8 mouse cellular contexts compared by ENCODE assay signal in the genomic region with DNA sequence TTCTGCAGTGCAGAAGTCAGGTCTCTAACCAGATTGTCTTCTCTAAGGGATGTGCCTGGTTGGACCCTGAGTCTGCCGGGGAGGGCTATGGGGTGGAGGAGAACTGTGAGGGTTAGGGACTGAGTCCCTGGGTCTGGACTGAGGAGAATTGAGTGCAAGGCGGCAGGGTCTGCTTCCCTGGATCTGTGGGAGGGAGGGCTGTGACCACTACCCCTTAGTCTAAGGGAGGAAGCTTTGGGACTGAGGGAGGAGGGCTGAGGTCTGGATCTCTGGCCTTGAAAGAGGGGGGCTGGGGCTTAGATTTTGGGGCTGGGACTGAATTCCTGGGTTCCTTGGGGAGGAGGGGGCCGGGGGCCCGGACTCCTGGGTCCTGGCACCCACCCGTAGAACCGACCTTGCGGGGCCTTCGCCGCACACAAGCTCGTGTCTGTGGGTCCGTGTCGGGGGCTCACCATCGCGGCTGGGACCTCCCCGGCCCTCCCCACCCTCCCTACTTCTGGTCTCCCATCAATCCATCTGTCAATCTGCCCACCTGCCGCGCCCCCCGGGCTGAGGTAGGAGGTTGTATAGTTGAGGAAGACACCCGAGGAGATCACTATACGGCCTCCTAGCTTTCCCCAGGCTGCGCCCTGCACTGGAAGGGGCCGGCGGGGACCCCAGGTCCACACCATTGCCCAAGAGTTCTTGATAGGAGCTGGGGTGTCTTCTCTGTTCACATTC. TPM values are rescaled to one million over a fixed set of nuclear protein-coding genes. Genes with fewer than 3 reads are reported as not detected.
DNase-seq lines count a peak whose midpoint lies in the region; ATAC-seq and TF ChIP-seq lines count a peak whose summit lies in the region.

No protein-coding gene starts in this region.

- H3K4me3 ChIP-seq in left cerebral cortex, adult 2 months: peak overlapping the region; percentile 89
- H3K4me3 ChIP-seq in embryonic facial prominence, embryonic 11.5 days (ENCODE audit: low read depth, low read length): peak overlapping the region; percentile 86
- H3K4me3 ChIP-seq in hindbrain, embryonic 14.5 days (replicated peaks; ENCODE audit: low read length): peak overlapping the region; percentile 83
- peak overlapping the region; percentile 90 for H3K4me3 ChIP-seq in midbrain, postnatal 0 days (ENCODE audit: low read depth, low read length)

- peak overlapping the region; percentile 99 for H3K27ac ChIP-seq in left cerebral cortex, adult 2 months
- peak overlapping the region; percentile 11; the same call in 1 of the 2 replicates for H3K27ac ChIP-seq in embryonic facial prominence, embryonic 11.5 days (replicated peaks; ENCODE audit: low read depth, low read length)
- peak overlapping the region; percentile 100 for H3K27ac ChIP-seq in hindbrain, embryonic 14.5 days
- peak overlapping the region; percentile 100 for H3K27ac ChIP-seq in midbrain, postnatal 0 days (ENCODE audit: low read depth, low read length)

- DNase-seq in left cerebral cortex, adult 2 months (ENCODE audit: extremely low spot score in 1 of 2, low spot score in 2 of 2): no peak
- DNase-seq in left cerebral cortex, postnatal 25 days (ENCODE audit: low spot score in 2 of 2): no peak
- DNase-seq in embryonic facial prominence, embryonic 11.5 days (ENCODE audit: low spot score): no peak
- no peak for DNase-seq in hindbrain, embryonic 14.5 days (ENCODE audit: low spot score)
- DNase-seq in midbrain, postnatal 0 days (ENCODE audit: low spot score): no peak
- no peak for DNase-seq in thymus, postnatal 25 days
- DNase-seq in spleen, postnatal 14 days (ENCODE audit: low spot score in 2 of 2): no peak
- DNase-seq in right cerebral cortex, postnatal 36 days (ENCODE audit: low spot score in 2 of 2): no peak

- ATAC-seq in embryonic facial prominence, embryonic 11.5 days (replicated peaks; ENCODE audit: insufficient number of reproducible peaks, low FRiP score, low TSS enrichment, low read depth): no peak
- ATAC-seq in hindbrain, embryonic 14.5 days (ENCODE audit: low FRiP score): no peak
- ATAC-seq in midbrain, postnatal 0 days (ENCODE audit: low FRiP score): no peak

- H3K36me3 ChIP-seq in embryonic facial prominence, embryonic 11.5 days (replicated peaks; ENCODE audit: control insufficient read depth, insufficient read depth, low read depth, low read length): no peaks in the 10 kb centered on the region; the same call in 1 of the 2 replicates
- peaks cover 22% of the 10 kb centered on the region; the same call in 1 of the 2 replicates for H3K36me3 ChIP-seq in hindbrain, embryonic 14.5 days (replicated peaks; ENCODE audit: control insufficient read depth, insufficient read depth)
- peaks cover 4% of the 10 kb centered on the region; the same call in 1 of the 2 replicates for H3K36me3 ChIP-seq in midbrain, postnatal 0 days (ENCODE audit: insufficient read depth, low read length)

- H3K9ac ChIP-seq in embryonic facial prominence, embryonic 11.5 days (replicated peaks; ENCODE audit: low read length): peak overlapping the region; percentile 88
- peak overlapping the region; percentile 98 for H3K9ac ChIP-seq in hindbrain, embryonic 14.5 days
- peak overlapping the region; percentile 98 for H3K9ac ChIP-seq in midbrain, postnatal 0 days (replicated peaks; ENCODE audit: low read length, poor library complexity, severe bottlenecking)

- no peak for TF ChIP-seq CTCF in left cerebral cortex, adult 2 months (IDR thresholded peaks at IDR 0.05)
- TF ChIP-seq CTCF in midbrain, postnatal 0 days (IDR thresholded peaks at IDR 0.05): no peak

- no peaks in the 10 kb centered on the region for H3K9me3 ChIP-seq in embryonic facial prominence, embryonic 11.5 days (replicated peaks; ENCODE audit: control insufficient read depth, low read length)
- H3K9me3 ChIP-seq in hindbrain, embryonic 14.5 days (ENCODE audit: control insufficient read depth, low read length): no peaks in the 10 kb centered on the region
- no peaks in the 10 kb centered on the region for H3K9me3 ChIP-seq in midbrain, postnatal 0 days (ENCODE audit: low read length)

- WGBS in embryonic facial prominence, embryonic 11.5 days: 56% methylated on average over 23 of the region's 23 CpGs
- 56% methylated on average over 17 of the region's 23 CpGs for WGBS in hindbrain, embryonic 14.5 days
- WGBS in midbrain, postnatal 0 days: 49% methylated on average over 23 of the region's 23 CpGs

- intact Hi-C loops in left cerebral cortex, adult 2 months (cut with DNase I): loop anchor here (5.0 to 10.0 kb wide), 3 partner anchors 63 to 455 kb away; a partner anchor contains a TSS
- intact Hi-C loops in left cerebral cortex, postnatal 25 days (cut with DNase I): loop anchor here (5.0 to 10.0 kb wide), 2 partner anchors 63 to 455 kb away; a partner anchor contains a TSS

- peak overlapping the region; percentile 76 for H3K4me2 ChIP-seq in embryonic facial prominence, embryonic 11.5 days (ENCODE audit: low read depth, low read length)
- H3K4me2 ChIP-seq in hindbrain, embryonic 14.5 days (replicated peaks): peak overlapping the region; percentile 73
- peak overlapping the region; percentile 89 for H3K4me2 ChIP-seq in midbrain, postnatal 0 days (ENCODE audit: low read depth, low read length, poor library complexity, severe bottlenecking)

- H3K4me1 ChIP-seq in embryonic facial prominence, embryonic 11.5 days (ENCODE audit: control insufficient read depth, insufficient read depth, low read length): peaks cover 8% of the 10 kb centered on the region
- peaks cover 47% of the 10 kb centered on the region for H3K4me1 ChIP-seq in hindbrain, embryonic 14.5 days (replicated peaks; ENCODE audit: control insufficient read depth, insufficient read depth, low read length)
- peaks cover 18% of the 10 kb centered on the region; the same call in 1 of the 2 replicates for H3K4me1 ChIP-seq in midbrain, postnatal 0 days (ENCODE audit: insufficient read depth, low read length)

- no peaks in the 10 kb centered on the region for H3K27me3 ChIP-seq in embryonic facial prominence, embryonic 11.5 days (ENCODE audit: control insufficient read depth, insufficient read depth, low read length)
- no peaks in the 10 kb centered on the region for H3K27me3 ChIP-seq in hindbrain, embryonic 14.5 days (ENCODE audit: control insufficient read depth, insufficient read depth, low read length)
- H3K27me3 ChIP-seq in midbrain, postnatal 0 days (ENCODE audit: insufficient read depth, low read length): no peaks in the 10 kb centered on the region

RNA-seq across cellular contexts. Expression of a gene that starts 3.0 kb away (rescaled TPM):
- total RNA-seq in left cerebral cortex, adult 2 months (2021): 100 to 1,000 TPM; 107 to 114 TPM
- 10 to 100 TPM; 68.8 to 86.7 TPM for total RNA-seq in left cerebral cortex, postnatal 25 days (2021)
- polyA plus RNA-seq in embryonic facial prominence, embryonic 11.5 days (2014; fragmentation: Nextera tagmentation; extraction: Ambion mirVana): 13.7 and 18.5 TPM in 2 replicates
- 13.0 and 18.7 TPM in 2 replicates for polyA plus RNA-seq in hindbrain, embryonic 14.5 days (2014; fragmentation: Nextera tagmentation; extraction: Ambion mirVana)
- total RNA-seq in midbrain, postnatal 0 days (2014; rRNA removed): 17.4 and 34.0 TPM in 2 replicates
- 14.1 and 16.2 TPM in 2 replicates for polyA plus RNA-seq in midbrain, postnatal 0 days (2015; fragmentation: Nextera tagmentation; extraction: Ambion mirVana)

RNA-seq across cellular contexts. Expression of a gene that starts 25.0 kb away (rescaled TPM):
- under 1 TPM; 0.81 to 0.82 TPM for total RNA-seq in left cerebral cortex, adult 2 months (2021)
- total RNA-seq in left cerebral cortex, postnatal 25 days (2021): under 1 TPM; 0.53 to 0.62 TPM
- polyA plus RNA-seq in embryonic facial prominence, embryonic 11.5 days (2014; fragmentation: Nextera tagmentation; extraction: Ambion mirVana): 0.70 and 0.74 TPM in 2 replicates
- polyA plus RNA-seq in hindbrain, embryonic 14.5 days (2014; fragmentation: Nextera tagmentation; extraction: Ambion mirVana): 0.95 and 1.8 TPM in 2 replicates
- 1.1 and 1.5 TPM in 2 replicates for total RNA-seq in midbrain, postnatal 0 days (2014; rRNA removed)
- polyA plus RNA-seq in midbrain, postnatal 0 days (2015; fragmentation: Nextera tagmentation; extraction: Ambion mirVana): 0.81 and 0.91 TPM in 2 replicates

RNA-seq across cellular contexts. Expression of a gene that starts 53.8 kb away (rescaled TPM):
- not detected for total RNA-seq in left cerebral cortex, adult 2 months (2021)
- not detected for total RNA-seq in left cerebral cortex, postnatal 25 days (2021)
- 0.15 TPM in 1 of 2 replicates, not detected in the other for polyA plus RNA-seq in embryonic facial prominence, embryonic 11.5 days (2014; fragmentation: Nextera tagmentation; extraction: Ambion mirVana)
- not detected in 2 replicates for polyA plus RNA-seq in hindbrain, embryonic 14.5 days (2014; fragmentation: Nextera tagmentation; extraction: Ambion mirVana)
- 0.52 TPM in 1 of 2 replicates, not detected in the other for total RNA-seq in midbrain, postnatal 0 days (2014; rRNA removed)
- polyA plus RNA-seq in midbrain, postnatal 0 days (2015; fragmentation: Nextera tagmentation; extraction: Ambion mirVana): 0.22 TPM in 1 of 2 replicates, not detected in the other

RNA-seq across cellular contexts. Expression of a gene that starts 57.6 kb away (rescaled TPM):
- total RNA-seq in left cerebral cortex, adult 2 months (2021): not detected
- total RNA-seq in left cerebral cortex, postnatal 25 days (2021): not detected
- polyA plus RNA-seq in embryonic facial prominence, embryonic 11.5 days (2014; fragmentation: Nextera tagmentation; extraction: Ambion mirVana): not detected in 2 replicates
- polyA plus RNA-seq in hindbrain, embryonic 14.5 days (2014; fragmentation: Nextera tagmentation; extraction: Ambion mirVana): 0.21 and 0.37 TPM in 2 replicates
- total RNA-seq in midbrain, postnatal 0 days (2014; rRNA removed): 0.52 TPM in 1 of 2 replicates, not detected in the other
- polyA plus RNA-seq in midbrain, postnatal 0 days (2015; fragmentation: Nextera tagmentation; extraction: Ambion mirVana): 0.31 and 0.74 TPM in 2 replicates

RNA-seq across cellular contexts. Expression of a gene that starts 57.7 kb away (rescaled TPM):
- total RNA-seq in left cerebral cortex, adult 2 months (2021): not detected
- not detected for total RNA-seq in left cerebral cortex, postnatal 25 days (2021)
- polyA plus RNA-seq in embryonic facial prominence, embryonic 11.5 days (2014; fragmentation: Nextera tagmentation; extraction: Ambion mirVana): not detected in 2 replicates
- not detected in 2 replicates for polyA plus RNA-seq in hindbrain, embryonic 14.5 days (2014; fragmentation: Nextera tagmentation; extraction: Ambion mirVana)
- total RNA-seq in midbrain, postnatal 0 days (2014; rRNA removed): not detected in 2 replicates
- not detected in 2 replicates for polyA plus RNA-seq in midbrain, postnatal 0 days (2015; fragmentation: Nextera tagmentation; extraction: Ambion mirVana)

Comparison
In these comparisons a context has a peak if more than half of its experiments do, and no peak if none do; other contexts are left out.
1. H3K27ac ChIP-seq: peak in every context shown above with its lines; median percentile 100 in hindbrain, embryonic 14.5 days; 100 in midbrain, postnatal 0 days; 99 in left cerebral cortex, adult 2 months; 11 in embryonic facial prominence, embryonic 11.5 days.